Mouse (Mus musculus) gastrocnemius, postnatal 36 days (tissue): ENCODE measurements around the gene Aaas. TPM values are rescaled to one million over a fixed set of nuclear protein-coding genes. Genes with fewer than 3 reads are reported as not detected.
"Not testable (repeated sequence)": the region's sequence is repeated elsewhere in the genome, so short reads cannot be mapped to it uniquely, and the experiment has no call there.

Experiments
- DNase-seq, 2 experiments: peaks; one replicate each; pipeline ENCODE4 v3.0.0; 2022
- intact Hi-C: fragments of 180-260 bp; cut with DNase I; formaldehyde crosslinking; loops from one replicate; pipeline ENCODE4 v1.15.1; 2025
- total RNA-seq, 2 experiments: library from RNA; stranded (reverse); gene quantifications; 2 replicates each; pipeline ENCODE4 v1.2.3; 2021

The Aaas gene
- total RNA-seq, 2 experiments from 2014 or later: 4.3 to 7.3 TPM

DNA sequence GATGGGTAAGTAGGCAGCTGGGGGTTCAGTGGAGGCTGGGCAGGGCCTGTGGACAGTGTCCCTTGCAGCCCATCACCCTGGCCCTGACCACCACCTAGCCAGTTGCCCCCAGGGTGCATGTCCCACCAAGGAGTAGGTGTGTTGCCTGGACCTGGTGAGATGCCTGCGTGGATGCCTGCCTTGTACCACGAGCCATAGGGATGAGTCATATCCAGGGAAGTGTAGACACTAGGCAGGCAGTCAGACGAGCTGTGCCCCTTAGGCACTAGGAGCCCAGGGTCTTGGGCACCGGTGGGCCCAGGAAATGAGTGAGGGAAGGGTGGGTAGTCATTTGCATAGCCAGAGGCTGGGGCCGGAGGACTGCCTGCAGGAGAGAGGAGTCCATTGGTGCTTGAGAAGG lies 8.3 kb upstream of the Aaas start:
- intact Hi-C loops: no loop called here
- no peak for DNase-seq

DNA sequence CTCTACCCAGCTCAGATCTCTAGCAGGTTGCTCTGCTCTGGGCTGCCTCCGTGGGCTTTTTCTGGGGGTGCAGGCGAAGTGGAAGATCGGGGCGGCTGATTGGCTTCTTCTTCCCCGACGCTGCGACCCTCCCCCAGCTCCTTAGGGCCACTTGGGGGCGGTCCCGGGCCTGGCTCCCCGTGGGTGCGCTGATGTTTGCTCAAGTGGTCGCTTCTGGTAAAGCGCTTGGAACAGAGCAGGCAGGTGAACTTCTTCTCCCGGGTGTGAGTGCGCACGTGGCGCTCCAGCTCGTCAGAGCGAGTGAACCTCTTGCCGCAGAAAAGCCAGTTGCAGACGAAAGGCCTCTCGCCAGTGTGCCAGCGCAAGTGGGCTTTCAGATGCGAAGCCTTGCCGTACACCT lies 7.6 kb upstream of the Aaas start:
- no peak for DNase-seq
- intact Hi-C loops: no loop called here

DNA sequence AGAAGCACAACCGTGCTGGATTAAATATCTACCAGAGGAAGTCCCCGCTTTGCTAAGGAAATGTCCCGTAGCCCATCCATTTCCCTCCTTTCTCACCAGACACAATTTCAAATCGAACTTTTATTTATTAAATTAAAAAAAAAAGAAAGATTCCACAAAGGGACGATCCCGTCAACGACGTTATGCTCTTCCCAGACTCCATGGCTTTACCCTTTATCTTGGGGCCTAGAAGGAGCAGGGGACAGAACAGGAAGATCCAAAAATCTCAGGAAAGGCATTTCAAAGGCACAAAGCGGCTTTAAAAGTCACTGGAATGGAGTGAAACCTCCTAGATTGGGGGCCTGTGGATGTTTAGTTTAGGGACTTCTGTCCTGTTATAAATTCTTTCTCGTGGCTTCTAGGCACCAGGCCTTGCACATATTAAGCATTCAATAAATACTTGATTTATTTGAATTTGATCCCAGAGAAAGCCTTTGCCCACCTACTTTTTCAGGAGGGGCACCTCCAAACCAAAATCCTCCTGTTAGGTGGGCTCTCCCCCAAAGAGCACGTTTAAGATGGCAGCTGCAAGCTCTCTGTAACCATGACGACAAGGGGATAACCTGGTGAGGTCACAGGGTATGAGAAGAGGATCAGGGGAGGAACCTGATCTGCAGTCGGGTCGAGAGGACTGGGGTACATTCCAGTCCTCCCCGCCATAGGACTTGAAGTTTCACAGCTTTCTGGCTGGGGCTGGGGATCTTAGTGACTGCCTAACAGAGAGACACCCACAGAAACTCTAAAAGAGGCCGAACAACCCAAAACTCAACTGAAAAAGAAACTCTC lies 6.1 kb upstream of the Aaas start:
- DNase-seq: no peak
- intact Hi-C loops: no loop called here

DNA sequence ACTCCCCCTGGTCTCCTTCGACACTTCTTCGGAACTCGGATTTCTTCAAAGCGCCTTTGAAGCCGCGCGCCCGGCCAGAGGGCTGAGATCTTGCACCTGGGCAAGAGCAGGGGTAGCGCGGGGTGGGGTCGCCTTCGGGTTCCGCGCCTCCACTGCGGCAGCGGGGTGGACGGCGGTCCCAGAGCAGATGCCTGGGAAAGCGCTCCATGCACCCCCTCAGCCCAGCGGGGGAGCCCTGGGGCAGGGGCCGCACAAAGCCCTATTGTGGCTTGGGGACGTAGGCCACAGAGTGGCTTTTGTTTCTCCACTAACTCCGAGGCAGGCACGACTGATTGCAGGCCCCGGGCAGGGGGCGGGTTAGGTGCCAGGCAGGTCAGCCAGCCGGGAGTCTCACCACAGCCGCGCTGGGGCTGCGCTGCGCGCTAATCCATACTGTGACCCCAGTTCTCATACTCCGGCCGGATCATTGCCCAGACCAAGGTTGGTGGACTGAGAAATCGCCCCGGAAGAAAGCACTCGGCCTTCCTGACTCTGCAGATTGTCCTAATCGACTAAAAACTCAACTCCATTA lies 5.4 kb upstream of the Aaas start:
- DNase-seq: no peak
- intact Hi-C loops: no loop called here

DNA sequence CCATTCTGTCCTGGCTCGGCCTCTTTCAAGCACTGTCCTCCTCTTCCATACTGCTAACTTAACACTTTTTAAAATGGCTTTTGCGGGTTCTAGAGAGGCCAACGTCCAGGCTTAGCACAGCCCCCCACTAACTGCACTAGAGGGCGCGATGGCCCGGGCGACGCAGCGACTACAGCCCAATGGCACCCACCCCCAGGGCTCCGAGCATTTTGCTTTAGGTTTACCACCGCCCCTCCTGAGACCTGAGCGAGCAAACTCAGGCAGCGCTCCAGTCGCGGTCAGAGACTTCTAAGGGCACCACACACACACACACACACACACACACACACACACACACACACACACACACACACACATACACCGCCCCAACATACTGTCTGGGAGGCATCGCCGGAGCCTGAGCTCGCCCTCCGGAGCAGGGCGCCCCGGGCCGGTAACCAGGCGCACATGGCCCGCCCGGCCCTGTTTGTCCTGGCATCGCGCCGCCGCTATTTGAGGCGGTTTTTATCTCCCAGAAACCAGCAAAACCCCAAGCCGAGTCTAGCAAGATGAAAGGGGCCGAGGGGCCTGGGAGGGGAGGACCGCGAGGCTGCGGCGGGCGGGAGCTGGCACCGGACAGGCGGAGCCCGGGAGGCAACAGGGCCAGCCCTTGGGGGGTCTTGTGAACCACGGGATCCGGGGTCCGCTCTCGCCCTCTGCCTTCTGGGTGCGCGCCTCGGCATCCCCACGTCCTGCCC lies 4.7 kb upstream of the Aaas start:
- peak; percentile 27 to 48 for DNase-seq
- intact Hi-C loops: no loop called here

DNA sequence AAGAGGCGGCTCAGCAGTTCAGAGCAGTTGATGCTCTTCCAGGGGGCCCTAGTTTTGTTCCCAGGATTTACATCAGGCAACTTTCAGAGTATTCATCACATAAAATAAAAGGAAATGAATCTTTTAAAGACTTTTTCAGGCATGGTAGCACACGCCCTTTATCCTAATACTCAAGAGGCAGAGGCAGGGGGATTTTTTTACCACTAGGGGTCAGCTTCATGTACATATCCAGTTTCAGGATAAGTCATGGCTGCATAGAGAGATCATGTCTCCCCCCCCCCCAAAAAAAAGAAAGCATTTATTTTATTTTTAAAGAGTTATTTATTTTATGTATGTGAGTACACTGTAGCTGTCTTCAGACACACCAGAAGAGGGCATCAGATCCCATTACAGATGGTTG lies 3.4 kb upstream of the Aaas start:
- intact Hi-C loops: no loop called here
- no peak for DNase-seq

DNA sequence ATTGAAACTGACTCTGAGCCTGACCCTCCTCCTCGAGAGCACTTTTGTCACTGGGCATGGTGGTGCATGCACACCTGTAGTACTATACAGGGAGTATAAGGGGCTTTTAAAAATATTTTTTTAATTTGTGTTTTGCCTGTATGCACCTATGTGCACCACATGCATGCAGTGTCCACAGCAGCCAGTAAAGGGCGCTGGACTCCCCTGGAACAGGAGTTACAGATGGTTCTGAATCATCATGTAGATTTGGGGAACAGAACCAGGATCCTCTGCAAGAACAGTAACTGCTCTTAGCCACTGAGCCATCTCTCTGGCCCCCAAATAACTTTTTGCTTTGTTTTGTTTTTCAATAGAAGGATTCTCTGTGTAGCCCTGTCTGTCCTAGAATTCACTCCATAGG lies 1.6 kb upstream of the Aaas start:
- DNase-seq: no peak
- intact Hi-C loops: no loop called here

DNA sequence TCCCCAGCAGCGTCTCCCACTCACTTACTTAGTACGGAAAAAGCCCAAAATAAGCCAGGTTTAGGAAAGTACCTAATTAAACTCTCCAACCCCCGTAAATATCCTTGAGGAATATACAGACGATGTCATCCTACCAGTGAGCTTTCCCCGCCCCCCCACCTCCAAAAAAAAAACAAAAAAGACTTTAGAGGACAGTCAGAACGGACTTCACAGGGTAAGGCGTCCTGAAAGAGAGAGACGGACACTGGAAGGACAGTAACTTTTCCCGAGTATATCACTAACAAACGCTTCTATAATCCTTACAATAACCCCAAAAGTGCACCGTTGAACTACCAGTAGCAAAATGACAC lies 346 bp upstream of the Aaas start:
- DNase-seq: no peak
- intact Hi-C loops: loop anchor here (2.0 kb wide), 1 partner anchor 26 kb away; no protein-coding TSS in a partner anchor

DNA sequence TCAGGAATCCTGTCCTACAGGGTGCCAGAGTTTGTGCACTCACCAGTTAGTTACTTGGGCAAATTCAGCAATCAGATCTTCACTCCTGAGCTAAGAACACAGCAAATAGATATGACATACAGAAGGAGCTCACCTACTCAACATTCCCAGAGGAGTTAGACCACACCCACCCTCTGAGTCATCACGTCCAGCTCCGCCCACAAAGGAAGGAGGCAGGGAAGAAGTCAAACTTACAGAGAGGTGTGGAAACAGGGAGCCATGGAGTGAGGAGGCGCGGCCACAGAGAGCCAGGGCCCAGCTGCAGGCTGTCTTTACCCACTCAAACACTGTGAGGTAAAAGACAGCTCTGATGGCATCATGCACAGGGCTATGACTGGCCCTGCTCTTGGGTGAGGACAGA lies 4.1 kb downstream of the Aaas start:
- intact Hi-C loops: no loop called here

DNA sequence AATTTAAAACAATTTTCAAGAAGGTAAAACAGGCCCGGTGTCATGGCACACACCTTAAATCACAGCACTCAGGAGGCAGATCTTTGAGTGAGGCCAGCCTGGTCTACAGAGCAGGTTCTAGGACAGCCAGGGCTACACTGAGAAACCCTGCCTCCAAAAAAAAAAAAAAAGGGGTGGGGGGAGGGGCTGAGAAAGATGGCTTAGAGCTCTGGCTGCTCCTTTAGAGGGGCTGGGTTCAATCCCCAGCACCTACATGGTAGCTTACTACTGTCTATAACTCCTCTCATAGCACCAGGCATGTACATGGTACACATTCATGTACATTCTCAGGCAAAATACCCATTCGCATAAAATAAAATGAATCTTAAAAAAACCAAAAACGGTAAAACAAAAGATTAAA lies 6.1 kb downstream of the Aaas start:
- intact Hi-C loops: loop anchor here (5.0 kb wide), 1 partner anchor 33 kb away; no protein-coding TSS in a partner anchor
- DNase-seq: no peak

More for the DNA sequence above, 4.1 kb downstream of the Aaas start:
- DNase-seq: no peak

DNA sequence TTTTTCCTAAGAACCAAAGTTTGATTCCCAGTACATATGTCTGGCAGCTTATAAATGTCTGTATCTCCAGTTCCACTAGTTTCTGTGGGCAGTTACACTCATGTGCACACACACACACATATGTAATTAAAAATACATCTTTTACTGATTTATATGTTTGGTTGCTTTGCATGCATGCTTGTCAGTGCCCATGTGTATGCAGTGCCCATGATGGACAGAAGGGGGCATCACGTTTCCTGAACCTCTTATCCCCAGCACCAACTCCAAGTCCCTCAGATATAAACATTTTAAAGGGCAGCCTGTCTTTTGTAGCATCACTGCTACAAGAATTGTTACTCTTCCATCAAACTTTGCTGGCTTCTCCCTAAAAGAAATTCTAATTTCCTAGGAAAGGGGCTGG lies 9.0 kb downstream of the Aaas start:
- intact Hi-C loops: loop anchor here (5.0 kb wide), 1 partner anchor 36 kb away; no protein-coding TSS in a partner anchor
- peak in 1 of 2 experiments; percentile 27 for DNase-seq

DNA sequence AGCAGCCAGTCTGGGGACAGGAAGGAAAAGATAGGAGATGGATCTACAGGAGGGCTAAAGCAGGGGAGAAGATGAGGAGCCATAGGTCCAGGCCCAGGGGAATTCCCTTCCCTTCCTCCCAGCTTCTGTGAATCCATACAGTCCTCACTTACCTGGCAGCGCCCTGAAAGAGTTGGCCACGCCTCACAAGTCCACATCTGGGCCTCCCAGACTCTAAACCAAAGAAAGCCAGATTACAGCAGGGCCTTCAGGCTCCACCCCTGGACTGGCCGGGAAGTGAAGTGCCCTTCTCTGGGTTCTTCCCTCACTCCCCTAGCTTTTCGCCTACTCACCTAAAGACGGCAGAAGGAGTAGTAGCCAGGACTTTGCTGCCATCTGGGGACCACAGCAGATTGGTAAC lies 11.0 kb downstream of the Aaas start:
- intact Hi-C loops: loop anchor here (5.0 kb wide), 1 partner anchor 38 kb away; no protein-coding TSS in a partner anchor
- no peak for DNase-seq

DNA sequence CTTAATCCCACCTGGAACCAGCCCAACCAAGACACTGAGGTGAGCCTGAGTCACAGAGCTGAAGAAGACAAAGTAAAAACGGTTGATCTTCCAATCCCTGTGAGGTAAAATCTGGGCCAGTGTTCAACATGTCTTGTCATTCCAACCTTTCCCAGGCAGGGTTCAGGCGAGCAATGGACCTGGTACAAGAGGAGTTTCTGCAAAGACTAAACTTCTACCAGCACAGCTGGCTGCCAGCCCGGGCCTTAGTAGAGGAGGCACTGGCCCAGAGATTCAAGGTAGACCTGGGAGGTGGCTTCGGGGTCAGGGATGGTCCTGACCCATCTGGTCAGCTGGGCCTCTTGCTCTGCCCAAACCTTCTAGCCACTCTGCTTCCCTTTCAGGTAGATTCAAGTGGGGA lies 13.6 kb downstream of the Aaas start:
- intact Hi-C loops: no loop called here
- DNase-seq: no peak

DNA sequence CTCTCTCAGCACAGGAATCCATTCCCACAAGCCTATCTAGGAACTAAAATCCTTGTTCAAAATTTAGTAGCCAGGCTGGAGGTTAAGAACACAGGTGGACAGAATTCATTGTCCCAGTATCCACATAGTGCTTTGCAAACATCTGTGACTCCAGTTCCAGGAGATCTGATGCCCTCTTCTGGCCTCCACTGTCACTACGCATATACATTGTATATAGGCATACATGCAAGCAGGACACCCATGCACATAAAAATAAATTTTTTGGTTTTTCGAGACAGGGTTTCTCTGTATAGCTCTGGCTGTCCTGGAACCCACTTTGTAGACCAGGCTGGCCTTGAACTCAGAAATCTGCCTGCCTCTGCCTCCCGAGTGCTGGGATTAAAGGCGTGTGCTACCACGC lies 14.6 kb downstream of the Aaas start:
- DNase-seq, intact Hi-C loops: not testable (repeated sequence)

DNA sequence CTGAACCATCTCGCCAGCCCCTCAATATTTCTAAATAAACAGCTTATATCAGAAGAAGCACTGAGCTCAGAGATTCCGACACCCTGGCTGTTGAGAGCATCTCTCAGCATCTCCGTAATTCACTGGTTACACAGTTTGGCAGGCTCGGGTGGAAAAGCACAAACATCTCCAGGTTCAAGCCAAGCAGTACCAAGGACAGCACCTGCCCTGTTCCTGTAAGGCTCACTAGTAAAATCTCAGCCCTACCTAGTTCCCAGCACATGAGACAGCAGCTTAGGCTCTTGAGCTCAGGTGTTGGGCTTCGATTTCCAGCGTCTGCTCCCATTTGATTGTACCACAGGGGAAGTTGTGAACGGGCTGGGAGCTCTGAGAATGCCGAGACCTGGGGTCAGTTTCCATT lies 15.3 kb downstream of the Aaas start:
- no peak for DNase-seq
- intact Hi-C loops: no loop called here

DNA sequence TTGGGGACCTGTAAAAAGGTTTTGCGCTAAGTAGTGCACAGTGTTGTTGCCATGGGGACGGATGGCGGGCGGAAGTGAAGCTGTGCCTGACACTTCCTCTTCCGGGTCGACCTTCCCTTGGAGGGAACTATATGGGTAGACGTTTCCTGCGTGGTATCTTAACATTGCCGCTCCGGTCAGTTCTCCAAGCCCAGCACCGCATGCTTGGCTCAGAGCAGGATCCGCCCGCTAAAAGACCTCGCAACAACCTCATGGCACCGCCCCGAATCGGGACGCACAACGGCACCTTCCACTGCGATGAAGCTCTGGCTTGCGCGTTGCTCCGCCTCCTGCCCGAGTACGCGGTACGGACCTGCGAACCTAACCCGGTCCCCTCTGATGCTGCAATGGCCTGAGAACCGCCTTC lies 19.0 kb downstream of the Aaas start, which contains the start of gene Myg1:
TSS of gene Myg1 (plus strand) at position 100 of the 406 bp plus-strand sequence.
- DNase-seq: peak; percentile 66 to 69

DNA sequence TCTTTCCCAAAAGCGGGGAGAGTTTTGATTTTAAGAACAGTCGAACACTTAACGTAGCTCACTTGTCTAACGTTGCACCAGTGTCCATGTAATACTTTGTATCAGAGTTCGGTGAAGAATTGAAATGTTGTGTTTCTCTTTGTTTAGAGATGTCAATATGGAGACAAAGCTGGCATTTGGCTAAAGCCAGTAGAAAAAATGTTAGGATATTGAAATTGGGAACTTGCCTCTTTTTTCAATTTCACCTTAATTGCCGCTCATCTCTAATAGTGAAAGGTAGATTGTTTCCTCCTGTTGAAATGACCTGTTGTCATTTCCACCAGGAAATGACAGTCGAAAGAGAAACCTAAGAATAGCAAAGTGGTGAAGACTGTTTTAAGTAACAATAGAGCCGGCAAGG lies 23.7 kb downstream of the Aaas start:
- no peak for DNase-seq
- intact Hi-C loops: no loop called here

More for the DNA sequence above, 19.0 kb downstream of the Aaas start, which contains the start of gene Myg1:
- intact Hi-C loops: no loop called here

DNA sequence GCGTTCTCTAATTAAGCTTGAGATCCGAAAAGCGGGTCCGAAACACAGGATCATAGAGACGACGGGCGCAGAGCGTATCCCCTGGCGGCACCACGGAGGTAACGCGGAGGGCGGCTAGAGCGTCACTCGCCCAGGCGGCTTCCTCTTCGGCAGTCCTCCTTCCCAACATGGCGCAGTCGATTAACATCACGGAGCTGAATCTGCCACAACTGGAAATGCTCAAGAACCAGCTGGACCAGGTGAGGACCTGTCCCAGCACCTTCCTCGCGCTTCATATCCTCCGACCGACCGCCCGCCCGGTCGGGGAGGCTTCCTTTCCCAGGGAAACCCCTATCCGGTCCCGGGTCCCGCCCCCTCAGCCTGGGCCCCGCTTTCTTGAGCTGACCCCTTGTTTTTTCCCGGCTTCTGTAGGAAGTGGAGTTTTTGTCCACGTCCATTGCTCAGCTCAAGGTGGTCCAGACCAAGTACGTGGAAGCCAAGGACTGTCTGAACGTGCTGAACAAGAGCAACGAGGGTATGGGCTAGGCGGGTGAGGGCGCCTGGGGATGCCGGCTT lies 24.5 kb downstream of the Aaas start, which contains the start of gene Pfdn5:
TSS of gene Pfdn5 (plus strand) at position 95 of the 555 bp plus-strand sequence.
- intact Hi-C loops: no loop called here
- peak; percentile 77 to 78 for DNase-seq

DNA sequence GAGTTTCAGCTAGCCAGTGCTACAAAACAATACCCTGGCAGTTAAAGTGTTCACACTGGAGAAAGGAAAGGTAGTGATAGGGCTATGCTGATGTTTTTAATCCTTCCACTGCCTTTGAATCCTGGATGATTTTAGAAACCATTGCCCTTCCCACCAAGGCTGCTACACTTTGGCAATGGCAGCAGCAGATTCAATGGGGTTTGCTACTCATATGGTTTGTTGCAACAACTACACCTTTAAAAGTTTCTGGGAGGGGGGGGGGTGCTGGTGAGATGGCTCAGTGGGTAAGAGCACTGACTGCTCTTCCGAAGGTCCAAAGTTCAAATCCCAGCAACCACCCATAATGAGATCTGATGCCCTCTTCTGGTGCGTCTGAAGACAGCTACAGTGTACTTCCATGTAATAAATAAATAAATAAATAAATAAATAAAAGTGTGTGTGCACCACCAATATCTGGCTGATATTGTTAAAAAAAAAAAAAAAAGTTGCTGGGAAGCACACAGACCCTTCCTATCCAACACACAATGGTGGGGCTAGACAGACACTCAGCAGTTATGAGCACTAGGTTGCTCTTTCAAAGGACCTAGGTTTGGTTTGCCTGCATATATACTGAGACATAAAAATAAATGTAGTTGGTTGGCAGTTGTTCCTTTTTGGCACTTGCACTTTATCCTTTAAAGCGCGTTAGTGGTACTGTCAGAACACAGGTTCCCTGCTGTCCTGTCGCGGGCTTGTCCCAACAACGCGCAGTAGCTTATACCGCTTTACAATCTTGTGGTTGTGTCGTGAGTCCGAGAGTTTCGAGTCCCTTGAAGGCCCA lies 25.7 kb downstream of the Aaas start:
- DNase-seq: no peak
- intact Hi-C loops: no loop called here

DNA sequence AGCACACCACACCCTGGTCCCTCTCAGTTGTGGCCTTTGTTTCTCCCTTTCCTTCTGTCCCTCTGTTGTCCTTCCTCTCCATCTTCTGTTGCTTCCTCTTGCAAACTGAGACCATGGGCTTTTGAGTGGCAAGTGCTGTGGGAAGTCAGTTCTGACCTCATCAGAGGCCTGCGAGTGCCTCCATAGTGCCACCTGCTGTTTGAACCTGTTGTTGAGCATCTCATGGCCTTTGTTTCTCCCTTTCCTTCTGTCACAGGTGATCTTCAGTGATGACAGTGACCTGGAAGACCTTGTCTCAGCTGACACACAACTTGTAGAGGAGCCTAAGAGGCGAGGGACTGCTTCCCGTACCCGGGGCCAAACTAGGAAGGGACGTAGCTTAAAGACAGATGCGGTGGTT lies 34.3 kb downstream of the Aaas start:
- peak; percentile 47 to 51 for DNase-seq
- intact Hi-C loops: loop anchor here (2.0 kb wide), 1 partner anchor 77 kb away; no protein-coding TSS in a partner anchor
